Mouse (Mus musculus) monocyte, adult 5-6 weeks (primary cell): Measurements from ENCODE around the gene Gm21954. TPM values are rescaled to one million over a fixed set of nuclear protein-coding genes. Genes with fewer than 3 reads are reported as not detected.

ENCODE experiments used
- ATAC-seq: fragments of 153-309, 156-312 bp; replicated peaks from 2 replicates; pipeline ENCODE4 v1.8.0; 2017; ENCODE audit warnings: mild to moderate bottlenecking; ENCODE audit not compliant: low TSS enrichment, insufficient number of reproducible peaks, severe bottlenecking, poor library complexity, low FRiP score
- total RNA-seq: library from RNA; stranded (forward); fragments of 200-1000, 200-491, 200-594 nt; gene quantifications from 3 replicates; pipeline ENCODE4 v1.2.3, GENCODE M21; 2017

The Gm21954 gene
- total RNA-seq, 1 experiment from 2014 or later, result not detected

GRCm38 (mm10) chr3:55431223-55431622, 40.8 kb downstream of the Gm21954 start:
- no peak for ATAC-seq

DNA sequence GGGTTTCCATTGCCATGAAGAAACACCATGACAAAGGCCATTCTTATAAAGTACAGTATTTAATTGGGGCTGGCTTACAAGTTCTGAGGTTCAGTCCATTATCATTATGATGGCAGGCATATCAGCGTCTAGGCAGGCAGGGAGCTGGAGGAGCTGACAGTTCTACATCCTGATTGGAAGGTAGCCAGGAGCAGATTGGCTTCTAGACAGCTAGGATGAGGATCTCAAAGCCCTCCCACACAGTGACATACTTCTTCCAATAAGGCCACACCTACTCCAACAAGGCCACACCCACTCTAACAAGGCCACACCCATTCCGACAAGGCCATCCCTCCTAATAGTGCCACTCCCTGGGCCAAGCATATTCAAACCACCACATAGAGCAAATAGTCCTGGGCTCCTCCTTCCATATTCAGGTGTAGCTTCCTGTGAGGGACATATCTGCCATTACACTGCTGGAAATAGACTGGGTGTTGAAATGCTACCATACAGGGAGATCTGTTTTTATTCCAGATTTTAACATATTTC, 41.9 kb downstream of the Gm21954 start:
- no peak for ATAC-seq

DNA sequence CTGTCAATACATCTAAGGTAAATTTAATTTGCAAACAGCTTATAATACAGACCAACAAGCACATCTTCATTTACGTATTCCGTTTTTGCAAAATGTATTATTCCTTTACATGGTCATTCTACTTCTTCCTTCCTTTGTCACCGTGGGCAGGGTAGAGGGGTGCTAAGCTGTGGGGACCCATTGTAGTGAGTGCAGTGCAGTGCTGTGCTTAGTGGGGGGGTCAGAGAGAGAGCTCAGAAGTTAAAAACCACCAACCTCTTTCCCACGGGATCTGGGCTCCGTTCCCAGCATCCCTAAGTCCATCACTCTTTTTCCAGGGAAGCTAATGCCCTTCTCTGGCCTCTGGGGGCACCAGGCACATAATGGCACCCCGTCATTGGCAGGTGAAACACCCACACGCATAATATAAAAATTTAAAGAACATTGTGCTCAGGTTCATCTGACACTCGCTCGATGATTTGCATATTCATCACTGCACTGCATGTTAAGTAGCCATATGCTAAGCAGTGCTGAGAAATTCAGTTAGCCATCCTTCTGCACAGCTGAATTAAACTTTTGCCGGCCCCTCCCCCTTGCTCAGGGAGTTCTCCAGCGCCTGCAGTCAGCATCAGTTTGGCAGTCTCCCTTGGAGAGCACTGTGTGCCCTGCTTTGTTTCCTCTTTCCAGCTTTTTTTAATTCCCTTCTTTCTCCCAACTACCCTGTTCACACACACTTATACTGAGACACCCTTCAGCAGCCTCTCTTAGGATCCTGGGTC, 48.2 kb downstream of the Gm21954 start:
- no peak for ATAC-seq

DNA sequence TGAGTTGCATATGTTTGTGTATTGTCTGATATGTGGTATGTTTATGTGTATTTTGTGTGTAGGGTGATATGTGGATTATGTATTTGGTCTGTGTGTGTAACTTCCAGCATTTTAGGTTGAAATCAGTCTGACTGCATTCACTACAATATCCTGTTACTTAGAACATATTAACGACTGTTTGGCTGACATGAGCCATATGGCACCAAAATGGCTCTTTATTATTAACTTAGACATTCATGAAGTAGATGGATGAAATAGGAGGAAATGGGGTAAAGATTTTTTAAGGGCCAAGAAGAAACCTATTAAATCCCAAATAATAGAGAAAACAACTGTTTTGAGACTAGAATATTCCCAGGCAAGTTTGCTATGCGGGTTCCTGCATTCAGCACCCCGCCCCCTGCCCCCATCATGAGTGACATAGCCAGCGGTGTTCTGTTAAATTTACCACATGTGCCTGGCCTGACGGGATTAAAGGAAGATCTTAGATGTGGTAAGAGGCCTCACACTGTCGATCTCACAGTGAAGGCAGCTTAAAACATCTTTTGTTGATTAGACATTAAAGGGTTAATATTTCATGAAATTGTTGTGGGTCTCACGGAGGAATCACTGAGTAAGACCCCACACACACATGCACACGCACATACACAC, 51.5 kb downstream of the Gm21954 start:
- ATAC-seq, result no peak

DNA sequence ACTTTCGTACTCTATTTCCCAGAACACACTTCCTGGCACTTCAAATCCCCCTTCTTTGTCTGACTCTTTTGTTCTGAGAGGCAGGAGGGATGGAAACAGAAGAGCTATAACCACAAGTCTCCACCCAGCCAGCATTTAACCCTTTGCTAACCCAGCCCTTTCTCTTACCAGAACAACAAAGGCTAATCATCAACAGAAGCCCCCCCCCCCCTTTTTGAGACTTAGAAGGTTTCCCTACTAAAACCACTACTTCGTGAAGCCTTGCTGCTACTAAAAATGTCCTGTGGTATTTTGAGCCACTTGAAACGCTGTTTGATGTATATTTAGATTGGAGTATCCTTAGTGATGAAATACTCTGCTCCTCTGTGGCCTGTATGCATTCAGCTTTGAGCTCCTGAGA, 52.7 kb downstream of the Gm21954 start:
- no peak for ATAC-seq

DNA sequence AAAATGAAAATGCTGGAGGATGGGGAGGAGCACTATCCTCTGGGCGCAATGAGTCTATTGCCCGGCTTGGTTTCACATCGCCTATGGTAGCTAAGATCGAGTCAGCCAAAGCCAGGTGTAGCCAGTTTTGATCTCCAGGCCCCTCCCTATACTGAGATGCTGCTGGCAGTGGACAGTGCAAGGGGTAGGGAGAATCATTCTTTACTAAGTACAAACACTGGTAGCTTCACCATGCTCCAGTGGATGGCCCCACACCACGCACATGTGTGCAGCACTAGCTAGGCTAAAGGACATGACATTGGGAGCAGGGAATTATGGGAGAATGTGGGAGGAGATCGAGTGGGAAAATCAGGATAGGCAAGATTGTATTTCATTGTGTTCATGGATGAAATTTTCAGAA, 53.2 kb downstream of the Gm21954 start:
- ATAC-seq, result no peak

GRCm38 (mm10) chr3:55415527-55415950, 56.5 kb downstream of the Gm21954 start:
- ATAC-seq, result no peak

Other genes starting within 250 kb of the Gm21954 start
- not detected in 3 replicates for gene Dclk1, start 229.8 kb downstream of the Gm21954 start, total RNA-seq